Mouse (Mus musculus) cortical plate, adult 2 months (tissue): ENCODE data around the gene Hspa1b.

Experiments
- CTCF ChIP-seq: fragments of 200-500 bp; IDR thresholded peaks from 2 replicates; pipeline ENCODE4 v1.5.1; 2011; ENCODE audit warnings: mild to moderate bottlenecking, control low read depth, low read length; ENCODE audit not compliant: insufficient read depth; ENCODE audit errors: extremely low read depth
- POLR2A ChIP-seq: fragments of 200-500 bp; IDR thresholded peaks from 2 replicates; pipeline ENCODE4 v1.6.1; 2011; ENCODE audit warnings: mild to moderate bottlenecking, low read length, control low read depth; ENCODE audit not compliant: insufficient read depth; ENCODE audit errors: extremely low read depth

- TF ChIP-seq CTCF (no peak), POLR2A (no peak)
These were observed 44.2 kb upstream of the Hspa1b start for GRCm38 (mm10) chr17:35003022-35003838.
